10 mouse cellular contexts compared by ENCODE assay signal in genomic region chr19:47279372-47279771, GRCm38 (mm10).
A peak's percentile ranks its signal among the peaks of the same experiment; 100 is the strongest.
DNase-seq lines count a peak whose midpoint lies in the region; ATAC-seq and TF ChIP-seq lines count a peak whose summit lies in the region.
"Had no signal": no experiment of that assay in that cellular context is flagged by ENCODE, and none has a peak within 500 bp of the region (broad histone marks: within the 10 kb centered on the region; RNA-seq: fewer than 3 reads in every experiment).

No protein-coding gene starts in this region.

- peaks cover 7% of the 10 kb centered on the region for H3K4me1 ChIP-seq in kidney, adult 2 months (ENCODE audit: control insufficient read depth, insufficient read depth, low read length)
- peaks cover 17% of the 10 kb centered on the region for H3K4me1 ChIP-seq in cortical plate, adult 2 months (ENCODE audit: control insufficient read depth, insufficient read depth, low read length)
- peaks cover 29% of the 10 kb centered on the region for H3K4me1 ChIP-seq in heart, embryonic 11.5 days (ENCODE audit: control insufficient read depth, insufficient read depth, low read length)

- 60% methylated on average over 4 of the region's 4 CpGs for WGBS in kidney, adult 2 months
- 62% methylated on average over 4 of the region's 4 CpGs for WGBS in heart, embryonic 11.5 days (ENCODE audit: insufficient replicate concordance)

- no peaks in the 10 kb centered on the region for H3K36me3 ChIP-seq in kidney, adult 2 months (ENCODE audit: control insufficient read depth, insufficient read depth, low read length)
- H3K36me3 ChIP-seq in heart, embryonic 11.5 days (ENCODE audit: control insufficient read depth, insufficient read depth, low read length): peaks cover 38% of the 10 kb centered on the region

- DNase-seq in kidney, adult 2 months: peak; percentile 64
- no peak for DNase-seq in kidney, adult 11 months
- DNase-seq in kidney, postnatal 4 days: peak; percentile 67 to 75
- no peak for DNase-seq in layer of hippocampus, postnatal 25 days (ENCODE audit: extremely low spot score in 1 of 2, low spot score in 1 of 2)
- no peak for DNase-seq in cerebellum, postnatal 4 days (ENCODE audit: low spot score in 2 of 2)
- DNase-seq in spleen, postnatal 36 days (ENCODE audit: low spot score in 2 of 2): no peak
- DNase-seq: thymus, postnatal 25 days had no signal

- H3K4me3 ChIP-seq in kidney, adult 2 months (ENCODE audit: insufficient read depth, low read depth, low read length): no peak overlapping the region
- H3K4me3 ChIP-seq in cortical plate, adult 2 months (ENCODE audit: insufficient read depth, low read length): no peak overlapping the region
- no peak overlapping the region for H3K4me3 ChIP-seq in heart, embryonic 11.5 days (ENCODE audit: low read depth, low read length)

- peak overlapping the region; percentile 34 for H3K27ac ChIP-seq in kidney, adult 2 months (ENCODE audit: insufficient read depth, low read depth, low read length)
- peak overlapping the region; percentile 20; the same call in 1 of the 2 replicates for H3K27ac ChIP-seq in cortical plate, adult 2 months (ENCODE audit: insufficient read depth, low read length)
- peak overlapping the region; percentile 74 for H3K27ac ChIP-seq in heart, embryonic 11.5 days (ENCODE audit: low read depth, low read length)
- H3K27ac ChIP-seq: macrophage had no signal

- TF ChIP-seq CTCF in kidney, adult 2 months (conservative IDR thresholded peaks at IDR 0.05; ENCODE audit: insufficient read depth, insufficient read length, low read depth, low read length): no peak
- TF ChIP-seq CTCF in cortical plate, adult 2 months (IDR thresholded peaks at IDR 0.05; ENCODE audit: extremely low read depth, insufficient read depth, low read length): no peak

- no peak overlapping the region for H3K4me2 ChIP-seq in heart, embryonic 11.5 days

- no peak for ATAC-seq in heart, embryonic 11.5 days (replicated peaks; ENCODE audit: insufficient number of reproducible peaks, low FRiP score, low TSS enrichment)

- no peaks in the 10 kb centered on the region for H3K27me3 ChIP-seq in kidney, adult 2 months (replicated peaks; ENCODE audit: control insufficient read depth, insufficient read depth, low read length)
- no peaks in the 10 kb centered on the region for H3K27me3 ChIP-seq in heart, embryonic 11.5 days (ENCODE audit: control insufficient read depth, insufficient read depth, low read length)

- 0 out of 2 replicates have a peak, but pooled peaks cover 3% of the 10 kb centered on the region for H3K9me3 ChIP-seq in heart, embryonic 11.5 days (replicated peaks; ENCODE audit: control insufficient read depth, low read length)

- TF ChIP-seq POLR2A in kidney, adult 2 months (IDR thresholded peaks at IDR 0.05; ENCODE audit: low read depth, low read length): no peak
- TF ChIP-seq POLR2A in cortical plate, adult 2 months (IDR thresholded peaks at IDR 0.05; ENCODE audit: extremely low read depth, insufficient read depth, low read length): no peak

- peak overlapping the region; percentile 28; the same call in 1 of the 2 replicates for H3K9ac ChIP-seq in heart, embryonic 11.5 days (ENCODE audit: low read depth, low read length)

Comparison
In these comparisons a context has a peak if more than half of its experiments do, and no peak if none do; other contexts are left out.
1. DNase-seq: peak in kidney, adult 2 months (single experiment) and kidney, postnatal 4 days (2 of 2); none in kidney, adult 11 months (single experiment), layer of hippocampus, postnatal 25 days (0 of 2), cerebellum, postnatal 4 days (0 of 2) and spleen, postnatal 36 days (0 of 2).
2. H3K27ac ChIP-seq: peak in every context shown above with its lines; median percentile 74 in heart, embryonic 11.5 days; 34 in kidney, adult 2 months; 20 in cortical plate, adult 2 months.